Mouse (Mus musculus) kidney, adult 2 months (tissue): ENCODE measurements around the gene Fate1. TPM values are rescaled to one million over a fixed set of nuclear protein-coding genes. Genes with fewer than 3 reads are reported as not detected.
A peak's percentile ranks its signal among the peaks of the same experiment; 100 is the strongest.

Source experiments
- DNase-seq: peaks from one replicate; pipeline ENCODE4 v3.0.0; 2021
- H3K27ac ChIP-seq: fragments of 200-500 bp; 2 replicates; pipeline ENCODE4 v1.5.1; 2012; ENCODE audit warnings: low read depth, low read length, control low read depth, inconsistent platforms; ENCODE audit not compliant: insufficient read depth
- H3K27me3 ChIP-seq: fragments of 200-500 bp; replicated peaks from 2 replicates; pipeline ENCODE4 v1.6.1; 2012; ENCODE audit warnings: mild to moderate bottlenecking, moderate library complexity, low read length, inconsistent platforms; ENCODE audit not compliant: control insufficient read depth, insufficient read depth
- H3K36me3 ChIP-seq: fragments of 200-500 bp; 2 replicates; pipeline ENCODE4 v1.6.1; 2012; ENCODE audit warnings: mild to moderate bottlenecking, moderate library complexity, low read length, inconsistent platforms; ENCODE audit not compliant: control insufficient read depth, insufficient read depth
- H3K4me1 ChIP-seq: fragments of 200-500 bp; 2 replicates; pipeline ENCODE4 v1.6.1; 2011; ENCODE audit warnings: low read length; ENCODE audit not compliant: control insufficient read depth, insufficient read depth
- H3K4me3 ChIP-seq: fragments of 200-500 bp; 2 replicates; pipeline ENCODE4 v1.5.1; 2011; ENCODE audit warnings: mild to moderate bottlenecking, low read depth, low read length, control low read depth; ENCODE audit not compliant: insufficient read depth
- CTCF ChIP-seq: fragments of 200-500 bp; conservative IDR thresholded peaks from 2 replicates; pipeline ENCODE4 v1.5.1; 2011; ENCODE audit warnings: low read depth, mild to moderate bottlenecking, control low read depth, low read length, moderate library complexity, mixed read lengths; ENCODE audit not compliant: insufficient read depth, insufficient read length
- POLR2A ChIP-seq: fragments of 200-500 bp; IDR thresholded peaks from one replicate; pipeline ENCODE4 v1.6.1; 2011; ENCODE audit warnings: low read depth, low read length, control low read depth
- WGBS: fragments of 180-500 bp; shearing (Covaris S2); methylation state at CpG from one replicate; pipeline ENCODE4 v1.1.7; 2018; 5-methylcytosine and 5-hydroxymethylcytosine counted together
- polyA plus RNA-seq: library from polyadenylated mRNA; depleted of rRNA; stranded (reverse); fragments of >200 nt; gene quantifications from 2 replicates; pipeline ENCODE4 v1.2.3, GENCODE M21; 2012; rRNA removed

Gene Fate1
- polyA plus RNA-seq, 1 experiment: not detected

DNA sequence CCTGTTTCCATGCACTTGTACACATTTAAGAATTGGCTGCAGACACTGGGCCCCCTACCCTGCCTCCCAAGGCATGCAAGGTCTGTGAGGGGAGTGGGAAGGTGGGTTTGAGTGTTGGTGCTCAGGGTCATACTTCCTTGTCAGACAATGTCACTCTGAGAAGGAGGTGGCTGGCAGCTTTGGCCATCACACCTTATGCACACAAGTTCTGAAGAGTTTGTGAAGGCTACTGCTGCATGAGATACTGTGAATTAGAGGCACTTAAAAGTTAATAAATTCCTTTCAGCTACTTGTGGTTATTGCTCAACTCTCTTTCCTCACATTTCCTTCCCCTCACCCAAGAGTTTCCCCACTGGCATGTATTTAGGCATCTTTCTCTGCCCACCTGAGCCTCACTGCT lies 37.1 kb downstream of the Fate1 start:
- Histone ChIP-seq H3K27ac (no peak overlapping the region), H3K4me1 (no peaks in the 10 kb centered on the region), H3K36me3 (no peaks in the 10 kb centered on the region), H3K4me3 (no peak overlapping the region), H3K27me3 (no peaks in the 10 kb centered on the region)
- DNase-seq: no peak
- TF ChIP-seq POLR2A (no peak), CTCF (no peak)

DNA sequence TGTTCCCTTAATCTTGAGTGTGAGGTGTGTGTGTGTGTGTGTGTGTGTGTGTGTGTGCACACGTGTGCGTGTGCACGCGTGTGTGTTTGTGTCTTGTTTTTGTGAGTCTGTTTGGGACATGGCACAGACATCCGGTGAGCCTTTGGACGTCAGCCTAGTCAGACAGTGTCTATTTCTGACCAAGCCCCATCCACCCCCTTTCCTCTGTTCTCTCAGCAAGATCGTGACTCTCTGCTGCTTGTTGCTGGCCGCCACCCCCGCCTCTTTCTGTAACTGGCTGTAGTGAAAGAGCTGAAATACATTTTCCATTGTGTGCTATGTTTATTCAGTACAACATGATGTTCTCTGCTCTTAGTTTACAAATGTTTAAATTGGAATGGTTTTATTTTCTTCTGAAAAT lies 39.5 kb downstream of the Fate1 start:
- TF ChIP-seq POLR2A (no peak), CTCF (no peak)
- H3K27ac ChIP-seq: no peak overlapping the region
- DNase-seq: peak; percentile 6
- no peaks in the 10 kb centered on the region for H3K4me1 ChIP-seq
- no peak overlapping the region for H3K4me3 ChIP-seq
- no peaks in the 10 kb centered on the region for H3K27me3 ChIP-seq
- WGBS: 49% methylated on average over 9 of the region's 9 CpGs
- no peaks in the 10 kb centered on the region for H3K36me3 ChIP-seq

DNA sequence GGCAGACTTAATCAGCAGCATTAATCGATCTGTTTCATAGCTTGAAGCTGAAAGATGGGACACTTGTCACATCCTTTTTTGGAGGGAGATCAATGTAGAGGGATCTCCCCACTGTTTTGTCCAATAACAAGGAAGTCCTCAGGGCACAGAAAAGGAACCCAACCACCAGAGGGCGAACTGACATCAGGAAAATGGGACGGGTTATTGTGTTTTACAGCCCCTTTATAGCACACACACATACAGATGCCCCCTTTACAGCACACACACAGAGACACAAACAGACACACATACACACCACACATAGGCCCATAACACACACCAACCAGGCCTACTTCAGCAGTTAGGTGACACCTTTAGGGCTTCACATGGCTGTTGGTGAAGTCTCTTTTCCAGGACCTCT lies 40.0 kb downstream of the Fate1 start:
- no peak overlapping the region for H3K4me3 ChIP-seq
- no peaks in the 10 kb centered on the region for H3K36me3 ChIP-seq
- DNase-seq: peak; percentile 14
- no peaks in the 10 kb centered on the region for H3K27me3 ChIP-seq
- WGBS: 23% methylated on average over 3 of the region's 3 CpGs
- TF ChIP-seq POLR2A (no peak), CTCF (peak; percentile 40)
- no peaks in the 10 kb centered on the region for H3K4me1 ChIP-seq
- H3K27ac ChIP-seq: no peak overlapping the region

DNA sequence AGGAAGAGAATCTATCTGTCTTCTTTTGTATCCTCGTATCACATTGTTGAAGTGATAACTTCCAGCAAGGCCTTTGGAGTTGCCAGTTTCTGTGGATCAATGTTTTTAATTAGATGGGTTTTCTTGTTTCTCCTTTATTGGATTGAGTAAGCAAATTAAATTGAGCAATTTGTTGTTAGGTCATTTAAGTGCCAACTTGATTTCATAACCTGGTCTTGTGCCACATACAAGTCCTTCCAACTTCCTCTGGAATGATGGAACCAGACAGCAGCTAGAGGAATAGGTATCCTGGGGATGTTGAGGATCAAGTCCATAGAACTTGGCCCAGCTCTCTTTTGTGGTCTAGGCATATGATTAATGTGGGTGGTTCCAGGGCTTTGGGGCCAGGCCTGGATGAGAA lies 49.5 kb downstream of the Fate1 start:
- Histone ChIP-seq H3K36me3 (no peaks in the 10 kb centered on the region), H3K4me3 (no peak overlapping the region), H3K27me3 (no peaks in the 10 kb centered on the region), H3K4me1 (no peaks in the 10 kb centered on the region), H3K27ac (no peak overlapping the region)
- no peak for DNase-seq
- 76% methylated on average over 1 of the region's 1 CpGs for WGBS
- no peak for TF ChIP-seq POLR2A
- no peak for TF ChIP-seq CTCF

DNA sequence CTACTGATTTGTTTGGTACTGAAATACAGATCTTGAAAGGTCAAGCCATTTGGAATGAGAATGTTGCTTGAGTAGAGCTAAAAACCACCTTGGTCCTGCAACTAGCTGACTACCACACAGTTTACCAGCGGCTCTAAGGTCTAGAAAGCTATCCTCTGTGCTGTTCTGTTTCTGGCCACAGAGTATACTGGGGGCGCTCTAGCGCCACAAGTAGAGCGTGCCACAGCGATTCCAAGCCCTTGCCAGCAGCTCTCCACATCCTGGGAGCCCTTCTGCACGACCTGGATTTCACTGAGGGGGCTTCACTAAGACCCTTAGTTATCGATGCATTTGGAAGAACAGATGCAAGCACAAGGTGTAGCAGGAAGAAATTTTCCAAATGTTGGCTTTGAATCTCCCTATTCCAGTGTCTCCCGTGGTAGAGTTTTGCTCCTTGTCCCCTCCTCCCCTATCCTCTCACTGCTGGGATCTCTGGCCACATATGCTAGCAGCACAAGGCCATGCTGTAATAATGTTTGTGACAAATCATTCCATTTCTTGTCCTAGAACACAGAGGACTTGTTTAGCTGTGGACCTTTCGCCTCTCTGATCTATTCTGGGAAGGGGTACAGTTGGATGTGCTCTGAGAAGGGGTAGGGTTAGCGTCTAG lies 50.1 kb downstream of the Fate1 start:
- Histone ChIP-seq H3K36me3 (no peaks in the 10 kb centered on the region), H3K27me3 (no peaks in the 10 kb centered on the region), H3K4me3 (no peak overlapping the region), H3K4me1 (no peaks in the 10 kb centered on the region), H3K27ac (no peak overlapping the region)
- peak; percentile 42 for TF ChIP-seq CTCF
- TF ChIP-seq POLR2A: no peak
- DNase-seq: peak; percentile 7
- WGBS: 36% methylated on average over 10 of the region's 10 CpGs

DNA sequence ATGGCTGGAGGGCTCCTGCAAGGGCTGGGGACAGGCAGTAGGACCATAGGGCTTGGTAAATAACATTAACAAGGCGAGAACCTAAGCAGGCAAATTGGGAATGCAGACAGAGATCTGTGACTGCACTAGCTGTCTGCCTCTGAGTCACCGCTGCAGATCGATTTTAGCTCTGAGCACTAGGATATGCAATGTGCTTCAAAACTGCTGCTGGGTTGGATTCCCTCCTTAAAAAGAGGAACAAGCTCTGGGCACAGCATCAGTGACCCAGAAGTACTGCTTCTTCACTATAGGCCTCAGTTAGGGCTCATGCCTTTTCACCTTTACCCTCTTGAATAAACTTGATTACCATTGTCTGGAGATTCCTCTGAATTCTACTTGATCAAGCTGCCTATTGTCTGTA lies 50.8 kb downstream of the Fate1 start:
- TF ChIP-seq POLR2A (no peak), CTCF (no peak)
- WGBS: 81% methylated on average over 3 of the region's 3 CpGs

More for the DNA sequence above, 50.8 kb downstream of the Fate1 start:
- Histone ChIP-seq H3K36me3 (no peaks in the 10 kb centered on the region), H3K27me3 (no peaks in the 10 kb centered on the region), H3K4me3 (no peak overlapping the region), H3K4me1 (no peaks in the 10 kb centered on the region), H3K27ac (no peak overlapping the region)
- DNase-seq: no peak

Other genes with a start within 250 kb of the Fate1 start
- gene Vma21, start 157.1 kb upstream of the Fate1 start, polyA plus RNA-seq: 3.9 and 6.3 TPM in 2 replicates
- gene Gm1141, start 52.0 kb upstream of the Fate1 start, polyA plus RNA-seq: 0.08 and 0.18 TPM in 2 replicates
- gene Prrg3, start 10.4 kb upstream of the Fate1 start, polyA plus RNA-seq: 1.1 and 1.2 TPM in 2 replicates
- not detected in 2 replicates for gene Cnga2, start 18.9 kb downstream of the Fate1 start, polyA plus RNA-seq
- gene Magea4, start 249.0 kb downstream of the Fate1 start, polyA plus RNA-seq: not detected in 2 replicates